Mouse (Mus musculus) gastrocnemius, adult 8-10 months (tissue): ENCODE measurements at regions not wholly inside any gene's neighbourhood (a gene's known extent, or its start where the extent isn't known, plus 50 kb on each side); places are given as distances from the start of the nearest gene placed in this dataset.

ENCODE experiments used
- DNase-seq, 2 experiments: peaks; one replicate each; pipeline ENCODE4 v3.0.0; 2022; ENCODE audit warnings: low spot score in 2 of 2

GRCm38 (mm10) chr3:143822564-143823394, 382.2 kb downstream of the Lmo4 start:
- no peak for DNase-seq

GRCm38 (mm10) chr3:143807544-143807943, 397.5 kb downstream of the Lmo4 start:
- peak in 1 of 2 experiments; percentile 4 for DNase-seq

GRCm38 (mm10) chr3:143806940-143807339, 398.1 kb downstream of the Lmo4 start:
- no peak for DNase-seq

GRCm38 (mm10) chr3:143797850-143798249, 407.2 kb downstream of the Lmo4 start:
- DNase-seq, result no peak

DNA sequence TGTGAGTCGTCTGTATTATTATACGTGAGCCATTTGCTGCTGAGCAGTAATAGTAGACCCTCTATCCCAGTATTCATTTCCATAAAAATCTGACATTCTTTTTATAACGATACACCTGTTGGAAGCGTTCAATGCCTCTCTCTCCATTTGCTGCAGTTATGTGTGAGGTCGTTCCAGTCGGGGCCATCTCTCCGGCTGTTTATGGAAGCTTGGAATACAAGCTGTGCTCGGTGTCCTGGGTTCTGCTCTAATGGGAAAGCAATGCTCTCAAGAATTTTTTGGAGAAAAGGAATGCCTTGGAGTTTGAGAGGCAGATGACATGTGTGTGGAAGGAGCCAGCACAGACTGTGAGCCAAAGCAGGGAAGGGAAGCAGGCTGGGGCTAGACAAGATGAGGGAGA, 414.1 kb downstream of the Lmo4 start:
- DNase-seq, result no peak

DNA sequence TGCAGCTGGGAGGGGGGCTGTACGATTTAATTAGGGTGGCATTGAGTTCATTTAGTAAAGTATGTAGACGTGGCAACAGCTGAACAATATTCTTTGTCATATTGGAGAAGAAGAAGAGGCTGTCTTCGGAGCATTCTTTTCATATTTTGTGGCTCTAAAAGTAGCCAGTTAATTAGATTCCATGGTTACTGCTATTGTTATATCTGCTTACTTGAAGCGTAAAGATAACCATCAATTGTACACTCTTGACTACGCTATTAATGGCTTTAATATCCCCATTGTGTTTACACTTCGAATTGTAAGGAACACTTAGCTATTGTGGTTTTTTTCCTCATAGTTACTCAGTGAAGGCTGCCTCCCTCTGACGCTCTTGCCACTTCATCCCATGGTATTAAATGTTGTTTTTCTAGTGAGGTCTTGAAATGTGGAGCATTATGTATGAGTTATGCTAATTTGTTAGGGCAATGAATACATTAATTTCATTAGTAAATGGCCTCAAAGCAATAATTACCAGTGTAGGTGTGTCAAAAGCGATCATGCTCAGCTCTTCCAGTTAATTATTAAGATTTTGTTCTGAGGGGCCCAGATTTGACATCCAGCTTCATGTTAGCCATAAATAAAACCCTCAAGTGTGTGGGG, 415.0 kb downstream of the Lmo4 start:
- no peak for DNase-seq

DNA sequence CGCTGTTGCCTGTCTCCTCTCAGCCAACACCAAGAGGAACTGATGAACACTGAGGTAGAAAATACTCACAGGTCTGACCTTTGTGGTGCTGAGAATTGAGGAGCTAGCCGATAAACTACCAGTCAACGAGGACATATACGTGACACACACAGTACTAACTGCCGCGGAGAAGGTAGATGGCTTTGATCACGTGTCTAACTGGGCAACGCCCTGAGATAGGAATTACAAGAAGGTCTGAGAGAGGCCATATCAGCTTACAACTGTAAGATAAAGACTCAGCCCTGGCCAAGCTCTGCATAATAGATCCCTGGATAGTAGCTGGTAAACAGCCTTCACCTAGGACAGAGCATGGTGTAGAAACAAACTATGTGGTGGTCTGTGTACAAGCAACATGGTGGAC, 418.1 kb downstream of the Lmo4 start:
- no peak for DNase-seq

- no peak for DNase-seq
These were observed 420.6 kb downstream of the Lmo4 start for GRCm38 (mm10) chr3:143784353-143784791.

DNA sequence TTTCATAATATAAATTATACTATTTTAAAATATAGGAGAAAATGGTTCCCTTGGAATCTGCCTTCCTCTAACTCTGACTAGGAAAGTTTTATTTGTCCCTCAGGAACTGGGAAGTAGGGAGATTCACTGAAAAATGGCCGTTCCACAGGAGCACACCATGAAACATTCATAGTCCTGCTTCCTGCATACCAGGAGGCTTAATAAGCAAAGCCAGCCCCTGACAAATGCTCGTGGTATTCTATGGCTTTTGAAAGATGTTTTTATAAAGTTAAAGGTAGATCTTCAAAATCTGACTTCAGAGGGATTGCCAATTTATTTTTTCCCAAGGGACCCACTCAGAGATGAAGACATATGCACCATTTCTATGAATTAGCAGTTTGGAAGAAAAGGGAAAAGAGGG, 426.9 kb downstream of the Lmo4 start:
- DNase-seq, result no peak

- DNase-seq, result no peak
These were observed 445.7 kb downstream of the Lmo4 start for GRCm38 (mm10) chr3:143759337-143759736.

GRCm38 (mm10) chr3:143753197-143753596, 451.8 kb downstream of the Lmo4 start:
- DNase-seq, result no peak

DNA sequence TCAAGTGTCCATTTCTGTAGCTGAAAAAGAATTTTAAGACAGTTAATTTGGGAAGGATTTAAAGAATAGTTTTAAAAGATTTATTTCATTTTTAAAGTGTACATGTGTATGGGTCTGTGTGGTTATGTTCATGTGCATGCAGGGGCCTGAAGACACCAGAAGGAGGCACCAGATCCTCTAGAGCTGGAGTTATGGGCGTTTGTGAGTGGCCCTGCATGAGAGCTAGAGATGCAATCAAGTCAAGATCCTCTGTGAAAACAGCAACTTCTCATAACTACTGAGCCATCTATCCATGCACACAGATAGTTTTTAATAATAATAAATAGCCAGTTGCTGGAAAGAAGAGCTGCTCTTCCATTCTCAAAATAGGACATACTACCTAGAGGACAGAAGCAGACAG, 452.4 kb downstream of the Lmo4 start:
- DNase-seq, result no peak

- DNase-seq, result no peak
These were observed 454.9 kb downstream of the Lmo4 start for GRCm38 (mm10) chr3:143750128-143750527.

DNA sequence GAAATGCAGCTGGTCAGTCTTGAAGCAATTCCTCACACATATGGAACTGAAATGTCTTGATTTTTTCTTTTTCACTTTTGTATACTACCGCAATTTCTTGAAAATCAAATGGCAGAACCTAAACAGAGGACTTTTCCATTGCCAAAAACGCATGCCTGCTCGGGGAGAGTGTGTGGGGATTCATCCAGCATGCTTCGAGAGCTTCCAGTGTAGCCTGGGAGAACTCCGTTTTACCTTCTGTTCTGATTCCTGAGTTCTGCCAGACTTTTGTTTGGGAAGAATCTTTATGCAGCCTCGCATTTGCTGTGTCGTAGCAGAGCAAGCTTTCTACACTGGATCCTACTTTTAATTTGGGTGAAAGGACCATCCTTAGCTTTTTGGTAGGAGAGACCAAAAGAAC, 461.4 kb downstream of the Lmo4 start:
- no peak for DNase-seq

GRCm38 (mm10) chr3:143742786-143743571, 462.0 kb downstream of the Lmo4 start:
- DNase-seq, result no peak

GRCm38 (mm10) chr3:143738676-143739075, 466.3 kb downstream of the Lmo4 start:
- no peak for DNase-seq

DNA sequence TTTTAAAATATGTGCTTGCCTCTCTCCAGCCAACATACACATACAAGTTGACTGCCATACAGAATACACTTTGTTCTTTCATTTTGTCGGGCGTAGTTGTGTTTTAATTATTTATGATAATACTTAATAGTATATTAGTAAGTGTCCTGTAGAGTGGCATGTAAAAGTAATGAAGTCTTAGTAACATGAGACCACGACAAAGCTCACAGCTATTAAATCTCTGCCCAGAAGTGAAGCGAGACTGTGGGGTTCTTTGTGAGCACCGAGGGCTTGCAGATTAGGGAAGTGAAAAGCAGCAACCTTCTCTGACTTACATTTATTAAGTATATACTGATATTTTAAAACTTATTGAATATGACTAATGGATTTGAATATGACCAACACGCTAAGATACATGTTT, 467.2 kb downstream of the Lmo4 start:
- DNase-seq, result no peak

GRCm38 (mm10) chr3:143736651-143737398, 468.2 kb downstream of the Lmo4 start:
- DNase-seq, result no peak

DNA sequence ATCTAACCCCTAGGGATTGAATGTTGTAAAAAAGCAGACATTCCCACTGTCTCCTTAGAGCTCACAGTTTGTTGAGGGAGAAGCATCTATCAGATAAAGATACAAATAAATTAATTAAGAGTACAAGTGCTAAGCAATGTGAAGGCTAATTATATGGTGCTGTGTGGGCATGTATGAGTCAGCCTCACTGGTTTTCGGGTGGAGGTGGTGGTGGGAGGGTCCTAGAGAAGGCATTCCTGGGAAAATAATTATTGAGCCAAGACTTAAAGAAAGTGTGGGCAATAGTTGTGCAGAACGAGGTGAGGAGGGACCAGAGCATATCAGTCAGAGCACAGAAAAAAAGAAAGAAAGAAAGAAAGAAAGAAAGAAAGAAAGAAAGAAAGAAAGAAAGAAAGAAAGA, 470.2 kb downstream of the Lmo4 start:
- DNase-seq, result no peak

GRCm38 (mm10) chr3:143732966-143733725, 471.9 kb downstream of the Lmo4 start:
- DNase-seq, result peak in 1 of 2 experiments; percentile 17
